Mouse (Mus musculus) cerebellum, adult 2 months (tissue): ENCODE data around the gene Ranbp1.

Source experiments
- CTCF ChIP-seq: fragments of 200-500 bp; IDR thresholded peaks from 2 replicates; pipeline ENCODE4 v1.5.1; 2011; ENCODE audit warnings: low read depth, mild to moderate bottlenecking, control low read depth, low read length, moderate library complexity, borderline replicate concordance; ENCODE audit not compliant: insufficient read depth
- POLR2A ChIP-seq: fragments of 200-500 bp; IDR thresholded peaks from 2 replicates; pipeline ENCODE4 v1.6.1; 2011; ENCODE audit warnings: low read length, control low read depth, borderline replicate concordance; ENCODE audit not compliant: insufficient read depth

DNA sequence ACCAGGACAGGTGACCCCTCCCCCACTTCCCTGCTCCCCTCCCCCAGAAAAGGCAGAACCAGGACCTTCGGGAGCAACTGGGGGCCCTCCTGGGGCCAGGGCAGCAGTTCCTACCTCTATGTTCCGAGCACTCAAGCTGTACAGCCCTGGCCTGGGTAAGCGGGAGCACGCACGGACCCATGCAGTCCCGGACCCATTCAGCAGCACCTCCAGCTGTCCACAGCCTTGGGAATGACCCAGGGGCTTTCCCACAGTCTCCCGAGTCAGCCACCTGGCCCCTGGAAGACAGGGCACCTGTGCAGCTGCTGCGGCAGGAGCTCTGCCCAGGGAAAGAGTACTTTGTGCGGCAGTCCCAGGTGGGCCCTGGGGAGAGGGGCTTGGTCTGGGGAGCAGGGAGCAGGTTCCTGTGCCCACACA, 29.9 kb downstream of the Ranbp1 start:
- TF ChIP-seq CTCF = no peak
- no peak for TF ChIP-seq POLR2A
